Mouse (Mus musculus) heart, embryonic 16.5 days (tissue): ENCODE data around the gene Rps23. TPM values are rescaled to one million over a fixed set of nuclear protein-coding genes. Genes with fewer than 3 reads are reported as not detected.
"Not testable (repeated sequence)": the region's sequence is repeated elsewhere in the genome, so short reads cannot be mapped to it uniquely, and the experiment has no call there.

Source experiments
- ATAC-seq: fragments of 200-750 bp; cut with Nextera tagmentation; replicated peaks from 2 replicates; pipeline ENCODE4 v1.8.0; 2017; ENCODE audit warnings: moderate number of reproducible peaks; ENCODE audit not compliant: insufficient read depth, low FRiP score; ENCODE audit errors: extremely low read depth
- H3K27ac ChIP-seq: fragments of 300-500 bp; sonication (generic); 2 replicates; pipeline ENCODE4 v1.5.1; 2014; ENCODE audit warnings: mild to moderate bottlenecking, low read length, control low read depth, moderate library complexity
- H3K27me3 ChIP-seq: fragments of 300-500 bp; sonication (generic); 2 replicates; pipeline ENCODE4 v1.6.1; 2014; ENCODE audit warnings: low read length, mixed read lengths; ENCODE audit not compliant: control insufficient read depth, insufficient read depth
- H3K36me3 ChIP-seq: fragments of 300-500 bp; sonication (generic); 2 replicates; pipeline ENCODE4 v1.6.1; 2014; ENCODE audit not compliant: control insufficient read depth, insufficient read depth
- H3K4me1 ChIP-seq: fragments of 300-500 bp; sonication (generic); 2 replicates; pipeline ENCODE4 v1.6.1; 2014; ENCODE audit warnings: low read length, mixed read lengths; ENCODE audit not compliant: control insufficient read depth, insufficient read depth
- H3K4me2 ChIP-seq: fragments of 300-500 bp; sonication (generic); 2 replicates; pipeline ENCODE4 v1.6.1; 2014; ENCODE audit warnings: low read depth, mild to moderate bottlenecking, control low read depth, low read length
- H3K4me3 ChIP-seq: fragments of 300-500 bp; sonication (generic); 2 replicates; pipeline ENCODE4 v1.5.1; 2014; ENCODE audit warnings: mild to moderate bottlenecking, control low read depth, low read length
- H3K9ac ChIP-seq: fragments of 300-500 bp; sonication (generic); 2 replicates; pipeline ENCODE4 v1.6.1; 2014; ENCODE audit warnings: low read length, control low read depth
- H3K9me3 ChIP-seq: fragments of 300-500 bp; sonication (generic); replicated peaks from 2 replicates; pipeline ENCODE4 v1.6.1; 2016; ENCODE audit warnings: low read length; ENCODE audit not compliant: control insufficient read depth
- WGBS: fragments of 180-500 bp; shearing (Covaris S2); extraction: QIAGEN DNeasy Blood & Tissue Kit; methylation state at CpG from one replicate; pipeline ENCODE4 v1.1.7; 2014; 5-methylcytosine and 5-hydroxymethylcytosine counted together
- polyA plus RNA-seq: library from polyadenylated mRNA; unstranded; fragments of >200 nt; fragmentation: Nextera tagmentation; extraction: Ambion mirVana; gene quantifications from 2 replicates; pipeline ENCODE4 v1.2.1, GENCODE M21; 2015

Gene Rps23
- polyA plus RNA-seq, 1 experiment from 2014 or later, result 93.9 TPM

- Histone ChIP-seq H3K36me3 (peaks cover 24% of the 10 kb centered on the region), H3K27me3 (no peaks in the 10 kb centered on the region), H3K9me3 (no peaks in the 10 kb centered on the region), H3K4me1 (peaks cover 5% of the 10 kb centered on the region), H3K4me2 (no peak overlapping the region), H3K9ac (no peak overlapping the region), H3K4me3 (no peak overlapping the region), H3K27ac (no peak overlapping the region)
- no peak for ATAC-seq
- WGBS, result 64% methylated on average over 5 of the region's 5 CpGs
These were observed 4.3 kb downstream of the Rps23 start for GRCm38 (mm10) chr13:90926938-90927633.

GRCm38 (mm10) chr13:90928266-90928665 is 5.5 kb downstream of the Rps23 start:
- not testable (repeated sequence) for H3K4me2 ChIP-seq, H3K9ac ChIP-seq, ATAC-seq, H3K4me3 ChIP-seq, H3K9me3 ChIP-seq, H3K27ac ChIP-seq, H3K27me3 ChIP-seq, H3K4me1 ChIP-seq
- H3K36me3 ChIP-seq, result peaks cover 24% of the 10 kb centered on the region
- WGBS, result 90% methylated on average over 10 of the region's 10 CpGs

- no peak overlapping the region for H3K4me2 ChIP-seq
- H3K4me1 ChIP-seq, result no peaks in the 10 kb centered on the region; the same call in 1 of the 2 replicates
- ATAC-seq, result no peak
- H3K27me3 ChIP-seq, result no peaks in the 10 kb centered on the region
- H3K36me3 ChIP-seq, result peaks cover 25% of the 10 kb centered on the region
- no peak overlapping the region for H3K27ac ChIP-seq
- H3K4me3 ChIP-seq, result no peak overlapping the region
- 22% methylated on average over 5 of the region's 5 CpGs for WGBS
- H3K9me3 ChIP-seq, result no peaks in the 10 kb centered on the region
- H3K9ac ChIP-seq, result no peak overlapping the region
These were observed 7.1 kb downstream of the Rps23 start for GRCm38 (mm10) chr13:90929847-90930246.

- Histone ChIP-seq H3K4me3 (no peak overlapping the region), H3K36me3 (peaks cover 5% of the 10 kb centered on the region; the same call in 1 of the 2 replicates), H3K27ac (no peak overlapping the region), H3K27me3 (no peaks in the 10 kb centered on the region), H3K9me3 (no peaks in the 10 kb centered on the region), H3K4me1 (no peaks in the 10 kb centered on the region), H3K4me2 (no peak overlapping the region), H3K9ac (no peak overlapping the region)
- ATAC-seq, result no peak
- 73% methylated on average over 3 of the region's 3 CpGs for WGBS
These were observed 10.5 kb downstream of the Rps23 start for GRCm38 (mm10) chr13:90933256-90933655.

GRCm38 (mm10) chr13:90935852-90936251 is 13.1 kb downstream of the Rps23 start:
- ATAC-seq, result no peak
- H3K4me3 ChIP-seq, result no peak overlapping the region
- 0 out of 2 replicates have a peak, but pooled peaks cover 3% of the 10 kb centered on the region for H3K36me3 ChIP-seq
- no peaks in the 10 kb centered on the region for H3K27me3 ChIP-seq
- no peaks in the 10 kb centered on the region for H3K9me3 ChIP-seq
- no peak overlapping the region for H3K27ac ChIP-seq
- no peak overlapping the region for H3K4me2 ChIP-seq
- 78% methylated on average over 7 of the region's 7 CpGs for WGBS
- H3K4me1 ChIP-seq, result no peaks in the 10 kb centered on the region
- H3K9ac ChIP-seq, result no peak overlapping the region

DNA sequence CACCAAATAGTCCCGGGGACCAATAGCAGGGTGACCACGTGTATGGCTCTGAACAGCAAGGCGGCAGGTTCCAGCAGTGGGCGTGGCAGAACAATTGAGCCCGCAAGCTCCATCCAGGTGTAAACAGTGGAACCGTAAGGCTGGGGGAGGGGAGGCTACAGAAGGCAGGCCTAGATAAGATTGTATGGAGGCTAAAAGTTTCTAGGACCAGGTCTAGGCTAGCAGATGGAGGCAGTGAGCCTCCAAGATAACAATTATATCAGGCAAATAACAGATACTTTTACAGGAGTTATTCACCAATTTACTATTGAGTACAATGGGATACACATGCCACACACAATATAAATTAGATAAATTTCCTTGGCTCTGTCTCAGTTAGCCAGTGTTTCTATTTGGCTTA is 16.4 kb downstream of the Rps23 start:
- Histone ChIP-seq H3K9me3 (no peaks in the 10 kb centered on the region), H3K36me3 (0 out of 2 replicates have a peak, but pooled peaks cover 3% of the 10 kb centered on the region), H3K27ac (no peak overlapping the region), H3K9ac (no peak overlapping the region), H3K4me3 (no peak overlapping the region), H3K4me2 (no peak overlapping the region), H3K27me3 (no peaks in the 10 kb centered on the region), H3K4me1 (no peaks in the 10 kb centered on the region)
- no peak for ATAC-seq
- WGBS, result 59% methylated on average over 6 of the region's 6 CpGs

GRCm38 (mm10) chr13:90939600-90939999 is 16.8 kb downstream of the Rps23 start:
- H3K9ac ChIP-seq, result no peak overlapping the region
- H3K9me3 ChIP-seq, result no peaks in the 10 kb centered on the region
- H3K4me1 ChIP-seq, result no peaks in the 10 kb centered on the region
- H3K36me3 ChIP-seq, result 0 out of 2 replicates have a peak, but pooled peaks cover 3% of the 10 kb centered on the region
- WGBS, result 77% methylated on average over 5 of the region's 5 CpGs
- no peak overlapping the region for H3K4me2 ChIP-seq
- no peak overlapping the region for H3K4me3 ChIP-seq
- no peak overlapping the region for H3K27ac ChIP-seq
- no peak for ATAC-seq
- H3K27me3 ChIP-seq, result no peaks in the 10 kb centered on the region

- peaks cover 6% of the 10 kb centered on the region for H3K9me3 ChIP-seq
- H3K4me3 ChIP-seq, result no peak overlapping the region
- no peak overlapping the region for H3K4me2 ChIP-seq
- 63% methylated on average over 2 of the region's 2 CpGs for WGBS
- no peaks in the 10 kb centered on the region for H3K27me3 ChIP-seq
- no peak overlapping the region for H3K27ac ChIP-seq
- H3K36me3 ChIP-seq, result no peaks in the 10 kb centered on the region
- H3K4me1 ChIP-seq, result peaks cover 10% of the 10 kb centered on the region
- no peak overlapping the region for H3K9ac ChIP-seq
- ATAC-seq, result no peak
These were observed 36.1 kb downstream of the Rps23 start for GRCm38 (mm10) chr13:90958894-90959293.

DNA sequence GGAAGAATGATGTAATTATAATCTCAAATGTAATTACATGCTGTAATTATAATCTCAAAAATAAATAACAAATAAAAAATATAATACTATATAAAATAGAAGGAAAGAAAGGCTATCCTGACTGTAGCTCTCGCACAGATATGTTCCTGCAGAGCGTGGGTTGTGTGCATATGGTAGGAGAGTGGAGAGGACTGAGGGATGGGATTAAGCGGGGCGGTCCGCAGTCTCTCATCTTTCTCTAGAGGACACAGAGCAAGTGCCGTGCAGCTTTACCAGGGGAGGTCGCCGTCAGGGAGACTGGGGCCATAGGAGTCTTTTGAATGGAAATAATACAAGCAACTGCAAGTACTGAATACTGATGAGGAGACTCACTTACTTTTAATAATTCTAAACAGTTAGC is 37.8 kb downstream of the Rps23 start:
- no peak overlapping the region for H3K4me2 ChIP-seq
- ATAC-seq, result no peak
- H3K9ac ChIP-seq, result no peak overlapping the region
- 95% methylated on average over 8 of the region's 8 CpGs for WGBS
- H3K36me3 ChIP-seq, result no peaks in the 10 kb centered on the region
- no peaks in the 10 kb centered on the region for H3K27me3 ChIP-seq
- no peak overlapping the region for H3K4me3 ChIP-seq
- no peak overlapping the region for H3K27ac ChIP-seq
- peaks cover 10% of the 10 kb centered on the region for H3K4me1 ChIP-seq
- peaks cover 6% of the 10 kb centered on the region for H3K9me3 ChIP-seq
